Mouse (Mus musculus): ENCODE measurements at regions not wholly inside any gene's neighbourhood (a gene's known extent, or its start where the extent isn't known, plus 50 kb on each side); places are given as distances from the start of the nearest gene placed in this dataset.

DNA sequence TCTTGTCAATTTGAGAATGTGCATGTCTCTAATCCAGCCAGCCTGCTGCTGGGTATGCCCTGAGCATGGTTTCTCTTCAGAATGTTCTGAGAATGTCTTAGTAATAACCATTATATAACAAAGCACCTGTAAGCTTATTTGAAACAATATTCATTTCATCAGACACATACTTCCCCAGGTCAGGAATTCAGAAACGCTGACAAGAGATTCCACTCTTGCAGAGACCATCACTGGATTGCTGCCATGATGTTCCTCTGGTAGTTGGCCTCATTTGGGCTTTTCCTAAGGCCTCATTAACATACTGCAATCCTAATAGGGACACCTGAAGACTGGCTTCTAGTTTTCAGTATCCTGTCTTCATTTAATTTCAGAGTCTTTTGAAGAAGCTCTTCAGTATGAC is 642.5 kb upstream of the Adamts5 start:
- DNase-seq (ENCODE audit: low spot score in 2 of 2): no peak

DNA sequence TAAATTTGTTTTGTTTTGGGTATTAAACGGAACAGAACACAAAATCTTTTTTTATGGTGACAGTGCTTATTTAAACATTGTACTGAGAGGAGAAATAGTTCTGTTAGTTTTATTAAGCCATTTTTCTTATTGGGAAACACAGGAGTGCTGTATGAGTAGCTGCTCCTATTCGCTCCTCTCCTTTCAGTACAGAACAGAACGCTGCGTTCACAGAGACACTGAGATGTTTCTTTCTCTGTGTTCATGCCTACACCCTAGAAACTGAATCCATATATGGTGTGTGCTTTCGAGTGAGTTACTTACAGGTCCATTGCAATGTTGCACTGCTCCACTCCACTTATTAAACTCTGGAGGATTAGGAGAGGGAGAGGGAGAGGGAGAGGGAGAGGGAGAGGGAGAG is 634.9 kb upstream of the Adamts5 start:
- no peak for DNase-seq (ENCODE audit: low spot score in 2 of 2)

DNA sequence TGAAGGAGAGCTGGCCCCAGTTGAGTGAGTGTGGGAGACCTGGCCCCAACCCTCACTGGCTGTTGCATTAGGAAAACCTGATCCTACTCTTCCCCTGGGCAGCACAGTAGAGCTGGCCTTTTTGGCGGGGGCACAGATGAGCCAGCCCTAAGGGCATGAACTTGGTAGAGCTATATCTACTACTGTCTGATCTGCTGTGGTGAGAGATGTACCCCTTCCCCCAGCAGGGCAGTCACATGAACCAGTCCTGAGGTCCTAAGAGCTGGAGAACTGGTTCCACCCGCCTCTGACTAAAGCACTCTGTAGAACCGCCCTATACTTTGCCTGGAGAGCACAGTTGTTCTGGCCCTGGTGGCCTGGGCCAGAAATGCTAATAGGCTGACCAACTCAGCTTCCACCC is 622.5 kb upstream of the Adamts5 start:
- DNase-seq (ENCODE audit: low spot score in 2 of 2): no peak

DNA sequence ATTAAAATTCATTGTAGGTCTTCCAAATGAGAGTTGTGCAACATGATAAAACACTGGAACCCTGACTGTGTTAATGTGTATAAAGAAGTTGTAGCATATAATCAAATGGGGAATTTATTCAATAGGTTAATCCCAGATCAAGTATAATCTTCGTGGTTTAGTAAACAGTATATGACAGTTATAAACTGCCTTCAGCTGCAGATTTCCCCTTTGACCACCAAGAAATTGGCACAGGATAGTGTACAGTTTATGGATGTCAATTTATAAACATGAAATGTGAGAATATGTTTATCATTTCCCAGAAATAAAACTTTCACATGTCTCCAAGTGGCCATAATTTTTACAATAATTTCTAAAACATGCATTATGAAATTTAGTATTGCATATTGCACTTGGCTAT is 615.3 kb upstream of the Adamts5 start:
- no peak for DNase-seq (ENCODE audit: low spot score in 2 of 2)

DNA sequence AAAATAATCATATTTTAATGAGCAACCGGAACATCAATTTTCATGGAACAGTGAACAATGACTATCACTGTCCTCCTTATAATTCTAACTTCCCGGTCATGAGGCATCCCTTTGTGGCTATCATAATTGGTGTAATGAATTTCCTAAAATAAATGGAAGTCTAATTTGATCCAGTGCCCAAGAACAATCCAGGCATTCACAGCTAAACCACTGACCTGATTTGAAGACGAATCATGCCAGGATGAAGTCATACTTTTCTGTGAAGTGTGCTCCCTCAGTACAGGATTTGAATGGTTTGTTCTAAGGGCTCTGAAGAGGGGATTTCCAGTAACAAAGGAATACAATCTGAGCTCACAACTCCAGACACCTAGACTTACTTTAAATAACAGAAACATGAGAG is 614.5 kb upstream of the Adamts5 start:
- no peak for DNase-seq (ENCODE audit: low spot score in 2 of 2)

DNA sequence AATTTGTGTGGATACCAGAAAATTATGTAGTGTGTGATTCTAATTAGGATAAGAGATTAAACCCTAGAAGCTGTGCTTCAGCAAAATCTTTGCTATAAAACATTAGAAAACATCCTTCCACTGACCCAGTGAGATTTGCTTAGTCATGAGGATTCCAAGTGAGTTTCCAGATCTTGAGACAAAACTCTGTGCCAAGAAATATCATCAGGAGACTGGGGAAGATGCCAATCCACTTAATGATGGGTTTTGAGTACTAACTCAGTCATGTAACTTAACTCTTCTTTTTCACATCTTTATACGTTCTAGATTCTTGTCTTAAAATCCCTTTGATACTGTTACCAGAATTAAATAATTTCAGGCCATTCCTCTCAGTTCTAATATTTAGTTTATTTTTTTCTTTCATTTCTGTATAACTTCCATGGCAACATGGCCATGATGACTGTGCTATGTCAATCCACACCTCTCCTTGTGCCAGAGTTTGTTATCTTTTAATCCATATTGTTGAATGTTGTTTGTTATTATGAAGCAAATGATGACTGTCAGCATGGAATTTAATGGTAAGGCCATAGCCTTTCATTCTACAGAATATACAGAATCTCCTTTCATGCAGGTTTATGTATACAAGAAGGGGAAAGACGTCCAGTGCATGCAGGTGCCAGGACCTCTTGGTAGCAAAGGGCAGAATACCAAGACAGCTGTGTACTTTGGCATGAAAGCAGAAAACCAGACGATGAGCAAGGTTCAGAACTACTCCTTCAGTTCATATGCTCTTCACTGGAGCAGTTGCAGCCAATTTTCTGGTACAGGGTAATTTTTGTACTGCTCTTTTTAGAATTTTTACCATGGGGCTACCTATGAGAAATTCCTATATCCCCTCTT is 599.7 kb upstream of the Adamts5 start:
- DNase-seq (ENCODE audit: low spot score in 2 of 2): peak; percentile 4 to 39

DNA sequence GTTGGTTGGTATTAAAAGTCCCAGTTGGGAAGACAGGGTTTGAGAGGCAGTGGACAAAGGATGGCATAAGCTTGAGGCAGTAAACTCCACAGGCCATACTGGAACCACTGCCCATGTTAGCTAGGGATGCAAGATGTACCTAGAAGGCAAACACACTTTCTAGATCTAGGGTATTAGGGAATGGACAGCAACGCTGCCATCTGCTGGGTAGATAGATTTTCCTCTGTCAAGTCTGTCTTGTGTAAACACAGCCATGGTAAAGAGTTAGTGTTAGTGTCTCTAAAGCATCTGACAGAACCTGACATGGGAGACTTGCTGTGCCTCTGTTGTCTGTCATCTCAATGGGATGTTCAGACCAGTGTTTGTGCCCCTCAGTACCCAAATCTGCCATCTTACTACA is 573.5 kb upstream of the Adamts5 start:
- no peak for DNase-seq (ENCODE audit: low spot score in 2 of 2)

DNA sequence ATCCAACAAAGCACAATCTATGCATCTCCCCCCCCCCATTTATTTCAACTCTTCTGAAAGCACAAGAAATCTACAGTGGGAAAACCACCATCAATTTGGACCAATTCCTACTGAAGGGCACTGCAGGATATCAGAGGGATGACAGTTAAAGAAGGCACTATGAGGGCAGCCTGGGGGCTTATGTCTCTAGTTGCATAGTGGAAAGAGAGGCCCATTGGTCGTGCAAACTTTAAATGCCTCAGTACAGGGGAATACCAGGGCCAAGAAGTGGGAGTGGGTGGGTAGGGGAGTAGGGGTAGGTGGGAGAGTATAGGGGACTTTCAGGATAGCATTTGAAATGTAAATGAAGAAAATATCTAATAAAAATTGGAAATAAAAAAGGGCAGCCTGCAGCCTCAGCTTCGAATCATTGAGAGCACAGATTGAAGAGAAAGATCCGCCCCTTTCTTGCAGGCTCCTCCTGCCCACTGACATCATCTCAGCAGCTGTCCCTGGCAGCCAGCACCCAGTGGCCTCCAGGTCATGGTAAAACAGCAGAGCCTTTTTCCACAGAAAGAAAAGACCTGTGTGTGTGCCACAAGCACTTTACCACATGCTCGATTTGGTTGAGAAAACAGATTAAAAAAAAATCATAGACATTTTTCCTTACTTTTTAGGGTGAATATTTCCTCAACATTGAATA is 571.6 kb upstream of the Adamts5 start:
- DNase-seq (ENCODE audit: low spot score in 2 of 2): no peak

DNA sequence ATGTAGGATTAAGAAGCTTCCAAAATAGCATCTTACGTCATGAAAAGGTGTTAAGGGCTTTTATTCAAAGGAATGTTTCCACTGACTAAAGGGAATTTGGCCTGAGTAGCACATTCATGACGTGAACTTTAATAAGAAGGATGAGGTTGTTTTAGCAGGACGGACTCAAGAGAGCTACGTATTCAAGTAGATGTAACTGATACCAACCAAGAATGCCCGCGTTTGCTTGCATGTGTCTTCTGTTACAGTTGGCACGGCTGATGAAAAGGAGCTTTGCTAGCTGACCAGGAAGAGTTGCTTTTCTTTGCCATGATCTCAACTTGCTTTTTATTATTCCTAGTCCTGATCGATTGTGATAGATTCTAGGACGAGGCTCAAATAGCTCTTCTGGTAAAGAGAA is 559.4 kb upstream of the Adamts5 start:
- no peak for DNase-seq (ENCODE audit: low spot score in 2 of 2)

DNA sequence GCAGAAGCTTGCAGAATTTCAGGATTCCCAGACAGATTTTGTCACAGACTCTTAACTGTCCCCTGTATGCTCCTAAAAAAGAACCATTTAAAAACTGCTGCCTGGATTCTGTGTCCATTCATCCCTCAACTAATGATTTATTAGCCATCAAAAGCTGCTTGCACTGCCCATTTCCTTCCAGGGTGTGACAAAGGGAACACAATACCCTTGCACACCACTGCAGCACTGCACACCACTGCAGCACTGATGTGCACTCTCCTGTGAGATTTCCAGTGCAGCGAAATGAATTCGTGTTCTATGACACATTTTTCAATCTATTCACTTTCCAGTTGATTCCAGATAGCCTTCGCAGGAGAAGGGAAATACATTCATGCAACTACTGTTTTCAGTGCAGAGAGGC is 555.0 kb upstream of the Adamts5 start:
- no peak for DNase-seq (ENCODE audit: low spot score in 2 of 2)

DNA sequence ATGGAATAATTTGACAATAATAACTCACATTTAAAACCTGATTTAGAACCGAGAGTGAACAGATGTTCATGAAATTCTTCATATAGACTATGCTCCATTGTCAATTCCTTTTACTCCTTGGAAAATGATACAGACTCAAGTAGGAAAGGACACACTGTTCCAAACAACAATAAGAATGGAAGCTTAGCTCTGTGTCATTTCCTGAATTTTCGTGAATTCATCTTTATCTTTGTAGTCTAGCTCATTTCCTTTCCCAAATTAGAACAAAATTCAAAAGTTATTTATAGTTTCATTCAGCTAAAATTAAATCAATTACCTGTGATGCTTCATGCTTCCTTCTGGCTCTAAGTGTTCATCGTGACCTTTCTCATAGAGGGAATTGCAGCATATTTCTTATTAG is 553.2 kb upstream of the Adamts5 start:
- DNase-seq (ENCODE audit: low spot score in 2 of 2): peak in 1 of 2 experiments; percentile 32

DNA sequence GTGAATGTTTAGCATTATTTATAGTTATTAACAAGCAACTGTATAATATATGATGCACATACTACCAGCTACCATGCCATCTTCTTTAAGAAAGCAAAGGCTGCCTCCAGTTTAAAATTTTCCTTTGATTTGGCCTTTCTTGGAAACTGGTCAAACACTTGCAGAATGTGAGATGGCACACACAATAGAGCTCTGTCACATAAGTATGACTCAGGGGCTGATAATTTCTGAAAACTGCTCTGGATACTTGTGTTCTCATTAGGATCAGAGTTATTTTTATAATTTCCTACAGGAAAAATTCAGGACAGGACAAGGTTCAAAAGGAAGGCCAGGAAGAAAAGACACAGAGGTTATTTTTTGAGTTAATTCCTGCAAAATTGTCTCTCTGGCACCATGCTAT is 552.4 kb upstream of the Adamts5 start:
- peak in 1 of 2 experiments; percentile 21 for DNase-seq (ENCODE audit: low spot score in 2 of 2)

DNA sequence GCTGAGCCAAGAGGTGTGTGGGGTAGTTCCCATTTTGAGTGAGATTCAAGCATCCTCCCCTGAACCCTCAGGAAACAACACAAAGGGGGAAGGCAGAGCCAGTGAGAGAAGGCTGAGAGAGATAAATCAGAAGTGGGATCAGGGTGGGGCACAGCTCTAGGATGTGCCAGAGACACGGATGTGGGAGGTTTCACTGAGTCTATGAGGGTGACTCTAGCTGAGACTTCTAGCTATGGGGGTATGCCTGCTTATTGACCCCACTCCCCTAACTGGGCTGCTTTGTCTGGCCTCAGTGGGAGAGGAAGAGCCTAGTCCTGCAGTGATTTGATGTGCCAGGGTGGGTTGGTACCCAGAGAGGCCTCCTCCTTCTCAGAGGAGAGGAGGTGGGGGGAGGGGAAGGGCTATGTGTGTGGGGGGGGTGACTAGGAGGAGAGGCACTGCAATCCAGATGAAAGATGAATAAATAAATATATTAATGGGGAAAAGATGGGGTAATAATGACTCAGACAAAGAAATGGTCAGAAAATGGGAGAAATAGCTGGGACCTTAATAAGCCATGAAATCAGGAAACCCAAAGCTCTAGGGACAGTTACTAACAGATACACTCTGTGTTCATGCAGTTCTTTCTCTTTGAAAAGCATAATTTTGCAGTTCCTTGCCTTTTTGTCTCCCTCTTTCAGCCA is 547.0 kb upstream of the Adamts5 start:
- DNase-seq (ENCODE audit: low spot score in 2 of 2): no peak

DNA sequence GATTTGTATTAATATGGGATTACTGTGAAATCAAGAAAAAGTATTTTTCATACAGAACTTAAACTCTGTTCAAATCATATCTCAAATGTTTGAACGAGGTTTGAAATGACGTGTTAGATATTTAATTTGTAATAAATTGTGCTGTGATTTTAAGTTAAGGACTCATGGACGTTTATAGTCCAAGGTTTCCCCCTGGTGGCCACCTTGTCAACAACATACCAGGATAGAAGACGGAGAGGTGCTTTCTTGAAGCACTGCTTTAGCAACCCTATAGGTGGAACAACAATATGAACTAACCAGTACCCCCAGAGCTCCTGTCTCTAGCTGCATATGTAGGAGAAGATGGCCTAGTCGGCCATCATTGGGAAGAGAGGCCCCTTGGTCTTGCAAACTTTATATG is 517.8 kb upstream of the Adamts5 start:
- DNase-seq (ENCODE audit: low spot score in 2 of 2): peak; percentile 24 to 70

DNA sequence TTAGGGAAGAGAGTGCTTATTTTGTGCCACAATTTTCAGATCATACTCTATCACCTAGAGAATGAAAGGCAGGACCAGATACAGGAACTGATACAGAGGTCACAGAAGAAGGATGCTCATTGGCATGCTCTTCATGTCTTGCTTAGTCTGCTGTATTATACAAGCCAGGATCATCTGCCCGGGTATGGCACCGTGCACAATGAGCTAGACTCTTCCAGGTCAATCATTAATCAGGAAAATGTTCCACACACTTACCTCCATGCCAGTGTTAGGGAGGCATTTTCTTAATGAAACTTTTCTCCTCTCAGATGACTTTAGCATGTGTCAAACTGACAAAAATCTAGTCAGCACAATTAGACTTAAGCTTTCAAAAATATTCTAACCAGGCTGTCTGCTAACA is 502.7 kb upstream of the Adamts5 start:
- no peak for DNase-seq (ENCODE audit: low spot score in 2 of 2)

DNA sequence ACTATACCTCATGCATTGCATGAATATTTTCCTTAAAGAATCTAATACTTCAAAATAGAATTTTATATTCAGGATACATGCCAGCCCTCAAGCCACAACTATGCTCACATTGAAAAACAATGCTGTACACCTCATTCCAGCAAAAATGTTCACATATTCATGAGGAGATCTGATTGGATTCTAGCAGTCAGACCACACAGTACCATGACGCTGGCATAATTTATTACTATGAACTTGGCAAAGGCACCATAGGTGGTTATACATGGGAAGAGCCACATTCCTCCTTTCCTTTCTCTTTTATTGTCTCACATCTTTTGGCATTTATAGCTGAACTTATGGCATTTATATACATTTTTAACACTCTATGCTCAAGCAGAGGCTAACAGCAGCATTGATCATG is 499.8 kb upstream of the Adamts5 start:
- no peak for DNase-seq (ENCODE audit: low spot score in 2 of 2)

DNA sequence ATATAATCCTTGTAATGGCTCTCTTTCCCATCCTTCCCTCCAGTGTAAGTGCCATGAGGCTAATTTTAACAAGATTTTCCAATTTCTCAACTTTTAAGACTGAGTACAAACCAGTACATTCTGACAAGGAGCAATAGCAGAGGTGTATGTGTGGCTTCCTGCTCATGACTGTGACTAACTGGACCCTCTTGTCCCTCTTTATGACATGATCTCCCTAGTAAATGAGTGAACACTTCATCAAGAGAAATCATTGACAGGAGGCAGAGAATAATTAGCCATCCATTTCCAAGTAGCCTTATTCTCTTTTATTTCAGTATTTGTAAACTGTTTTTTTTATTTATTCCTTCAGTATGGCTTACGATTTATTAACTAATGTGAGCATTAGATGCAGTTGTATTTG is 497.7 kb upstream of the Adamts5 start:
- no peak for DNase-seq (ENCODE audit: low spot score in 2 of 2)

DNA sequence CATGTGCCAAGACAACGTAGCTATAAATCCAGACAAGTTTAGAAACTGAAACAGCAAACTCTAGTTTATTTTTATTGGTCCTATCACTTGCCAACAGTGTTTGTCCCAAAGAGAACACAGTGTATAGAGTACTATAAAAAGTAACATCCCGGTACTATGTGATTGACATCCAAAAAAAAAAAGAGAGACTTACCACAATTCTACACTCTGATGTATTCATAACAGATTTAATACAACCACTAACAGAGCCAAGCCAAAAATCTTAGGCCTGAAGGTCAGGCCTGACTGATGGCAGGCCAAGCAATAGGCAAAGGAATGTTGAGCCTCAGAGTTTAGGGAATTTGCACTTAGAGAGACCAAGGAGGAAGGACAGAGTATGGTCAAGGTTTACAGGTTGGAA is 495.9 kb upstream of the Adamts5 start:
- no peak for DNase-seq (ENCODE audit: low spot score in 2 of 2)

DNA sequence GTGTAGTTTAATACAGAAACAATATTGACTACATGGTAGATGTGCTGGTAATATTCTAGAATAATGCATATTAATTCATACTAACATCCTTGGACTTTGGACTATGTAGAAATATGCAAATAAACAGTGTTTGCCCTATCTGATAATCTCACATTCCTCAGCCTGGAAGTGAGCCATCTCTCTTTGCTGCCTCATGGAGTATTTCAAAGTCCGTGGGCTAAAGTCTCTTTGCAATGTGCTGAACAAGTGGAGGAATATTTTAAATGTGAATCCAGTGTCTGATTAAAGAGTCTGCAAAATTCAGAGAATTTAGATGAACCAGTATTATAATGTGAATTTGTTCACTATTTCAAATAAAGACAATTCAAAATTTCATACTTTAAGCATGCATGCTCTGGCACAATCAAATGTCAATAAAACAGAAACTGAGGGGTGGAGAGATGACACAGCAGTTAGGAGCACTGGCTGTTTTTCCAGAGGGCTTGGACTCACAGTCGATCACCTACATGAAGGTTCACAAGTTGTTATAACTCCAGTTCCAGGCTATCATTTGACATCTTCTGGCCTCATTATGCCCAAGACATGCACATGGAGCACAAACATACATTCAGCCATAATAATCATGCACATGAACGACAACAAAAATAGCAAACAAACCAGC is 487.6 kb upstream of the Adamts5 start:
- no peak for DNase-seq (ENCODE audit: low spot score in 2 of 2)

DNA sequence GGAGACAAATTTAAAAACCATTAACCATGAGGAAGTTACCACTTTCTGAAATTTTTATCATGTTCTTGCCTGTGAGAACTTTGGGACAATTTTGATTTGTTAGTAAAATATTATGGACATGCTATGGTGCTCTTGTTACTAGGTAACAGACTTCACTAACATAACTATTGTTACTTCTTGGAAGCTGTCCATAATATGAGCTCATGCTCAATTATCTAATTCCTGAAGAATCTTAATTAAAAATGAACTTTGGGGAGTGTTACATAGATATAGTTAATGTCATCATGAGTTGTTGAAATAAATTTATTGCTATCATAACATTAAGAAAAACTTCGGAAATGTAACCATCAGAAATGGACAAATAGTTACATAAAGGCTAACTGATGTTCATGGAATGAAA is 486.5 kb upstream of the Adamts5 start:
- DNase-seq (ENCODE audit: low spot score in 2 of 2): no peak

DNA sequence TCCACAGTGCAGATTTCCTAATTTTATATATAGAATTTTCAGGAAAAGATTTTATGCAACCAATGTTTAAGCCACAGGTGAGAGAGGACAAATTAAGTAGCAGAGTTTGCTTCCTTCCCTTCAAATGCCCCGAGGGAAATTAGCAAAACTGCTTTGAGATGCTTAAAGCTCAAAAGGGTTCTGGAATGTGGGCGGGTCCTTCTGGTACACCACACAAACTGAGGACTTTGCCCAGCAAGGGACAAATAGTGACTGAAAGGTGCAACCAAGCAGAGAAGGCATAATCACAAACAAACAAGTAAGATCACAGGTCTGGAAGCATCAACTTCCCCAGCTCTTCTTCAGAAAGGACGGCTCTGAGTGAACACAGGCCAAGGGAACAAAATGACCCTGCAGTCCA is 476.4 kb upstream of the Adamts5 start:
- DNase-seq (ENCODE audit: low spot score in 2 of 2): no peak

DNA sequence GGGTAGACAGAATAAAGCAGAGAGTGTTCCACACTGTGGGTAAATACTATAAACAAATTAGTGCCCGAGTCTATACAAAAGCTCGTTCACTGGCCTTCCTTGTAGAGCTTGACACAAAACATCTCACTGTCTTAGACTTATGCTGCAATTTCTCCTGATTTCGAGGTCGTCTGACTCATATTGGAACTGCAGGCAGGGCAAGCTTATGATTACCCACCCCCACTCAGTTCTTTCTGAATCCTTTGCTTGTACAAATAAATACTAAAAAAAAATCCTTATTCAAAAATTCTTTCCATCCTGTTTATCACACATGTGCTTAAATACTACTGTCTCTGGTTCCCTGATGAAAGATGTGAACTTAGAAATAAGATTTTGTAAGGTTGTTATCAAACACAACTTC is 470.0 kb upstream of the Adamts5 start:
- DNase-seq (ENCODE audit: low spot score in 2 of 2): no peak
